Mouse (Mus musculus) left cerebral cortex, adult 8-10 months (tissue): Measurements from ENCODE around the gene Furin. TPM values are rescaled to one million over a fixed set of nuclear protein-coding genes. Genes with fewer than 3 reads are reported as not detected.
"Not testable (repeated sequence)": the region's sequence is repeated elsewhere in the genome, so short reads cannot be mapped to it uniquely, and the experiment has no call there.

ENCODE experiments used
- DNase-seq, 2 experiments: peaks; one replicate each; pipeline ENCODE4 v3.0.0; 2022; ENCODE audit warnings: low spot score in 2 of 2
- total RNA-seq, 4 experiments: library from RNA; stranded (reverse); gene quantifications; 2 replicates each; pipeline ENCODE4 v1.2.4; 2022

Furin gene
- total RNA-seq, 4 experiments from 2014 or later = 30.7 to 33.6 (median 33.2) TPM

DNA sequence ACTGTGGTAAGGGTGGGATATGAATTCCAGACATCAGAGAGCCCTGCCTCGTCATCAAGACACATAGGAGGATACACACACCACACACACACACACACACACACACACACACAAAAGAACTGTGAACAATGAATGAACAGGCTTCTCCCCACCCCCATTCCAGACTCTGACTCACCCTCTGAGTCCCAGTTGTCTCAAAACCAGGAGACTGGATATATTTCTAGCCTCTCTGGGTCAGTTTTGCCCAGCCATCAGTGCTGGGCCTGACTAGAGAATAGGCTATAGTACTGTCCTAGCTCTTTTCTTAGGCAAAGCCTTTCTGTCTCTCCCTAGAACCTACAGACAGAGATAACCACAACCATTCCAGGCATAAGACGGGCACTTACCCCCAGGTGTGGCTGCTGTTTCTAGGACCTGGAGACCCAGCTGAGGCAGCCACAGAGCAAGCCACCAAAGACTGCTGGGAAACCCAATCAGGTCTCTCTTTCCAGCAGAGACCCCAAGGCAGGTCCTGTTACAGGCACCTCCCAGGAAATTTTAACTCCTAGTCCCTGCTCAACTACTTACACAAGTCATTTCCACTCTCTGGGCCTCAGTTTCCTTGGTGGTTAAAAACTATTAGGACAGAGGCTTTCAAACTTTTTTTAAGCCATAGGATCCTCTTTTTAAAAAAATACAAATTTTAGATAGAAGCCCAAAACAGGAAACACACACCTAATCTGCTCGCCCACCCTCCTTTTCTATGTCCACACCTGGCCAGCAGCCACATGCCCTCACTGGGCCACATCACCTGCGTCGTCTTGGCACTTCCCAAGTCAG, 4.0 kb downstream of the Furin start:
- peak in 1 of 2 experiments; percentile 43 for DNase-seq

- DNase-seq = no peak
These were observed 4.7 kb downstream of the Furin start for GRCm38 (mm10) chr7:80400571-80400970.

DNA sequence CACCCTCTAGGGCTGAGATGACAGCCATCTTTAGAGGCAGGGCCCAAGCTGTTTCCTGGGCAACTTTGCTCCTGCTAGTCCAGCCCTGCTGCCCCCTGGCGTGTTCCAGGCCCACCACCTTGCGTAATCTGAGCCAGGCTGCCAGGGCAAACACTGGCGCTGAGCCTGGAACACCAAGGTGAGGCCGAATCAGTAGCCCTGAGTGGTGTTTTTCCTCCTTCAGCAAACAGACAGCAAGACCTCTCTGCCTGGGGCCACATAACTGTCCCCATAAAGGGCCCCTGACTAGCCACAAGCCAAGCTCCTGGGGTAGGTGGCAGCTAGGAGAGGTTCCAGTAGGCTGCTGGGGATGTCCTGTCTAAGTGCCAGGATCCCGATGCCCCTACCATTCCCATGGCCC, 5.1 kb downstream of the Furin start:
- no peak for DNase-seq

DNA sequence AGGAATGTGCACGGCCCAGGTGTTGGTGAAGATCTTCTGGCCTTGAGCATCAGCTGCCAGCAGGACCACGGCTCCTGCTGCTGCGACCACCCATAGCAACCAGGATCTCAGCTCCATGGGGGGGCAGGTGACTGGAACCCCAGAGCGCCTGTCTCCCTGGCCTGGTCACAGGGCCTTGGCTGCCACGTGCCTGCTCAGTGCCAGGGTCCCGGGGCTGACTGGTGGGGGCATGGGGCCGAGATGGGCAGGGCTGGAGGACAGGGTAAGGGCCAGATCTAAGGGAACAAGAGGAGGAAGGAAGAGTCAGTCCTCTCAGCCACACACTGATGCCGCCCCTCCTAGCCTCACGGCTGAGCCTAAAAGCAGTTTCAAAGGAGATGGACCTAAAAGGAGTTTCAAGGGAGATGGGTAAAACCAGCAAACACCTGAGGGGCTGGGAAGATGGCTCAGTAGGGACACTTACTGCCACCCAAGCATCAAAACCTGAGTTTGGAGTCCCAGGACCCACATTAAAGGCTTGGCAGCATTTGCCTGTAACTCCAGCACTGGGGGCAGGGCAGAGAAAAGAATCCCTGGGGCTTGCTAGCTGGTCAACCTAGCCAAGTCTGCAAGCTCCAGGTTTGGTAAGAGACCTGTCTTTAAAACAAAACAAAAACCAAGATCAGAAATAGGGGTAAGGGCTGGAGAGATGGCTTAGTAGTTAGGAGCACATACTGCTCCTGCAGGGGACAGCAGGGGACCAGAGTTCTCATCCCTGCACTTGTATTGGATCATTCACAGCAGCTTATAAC, 6.4 kb downstream of the Furin start:
- DNase-seq = no peak

DNA sequence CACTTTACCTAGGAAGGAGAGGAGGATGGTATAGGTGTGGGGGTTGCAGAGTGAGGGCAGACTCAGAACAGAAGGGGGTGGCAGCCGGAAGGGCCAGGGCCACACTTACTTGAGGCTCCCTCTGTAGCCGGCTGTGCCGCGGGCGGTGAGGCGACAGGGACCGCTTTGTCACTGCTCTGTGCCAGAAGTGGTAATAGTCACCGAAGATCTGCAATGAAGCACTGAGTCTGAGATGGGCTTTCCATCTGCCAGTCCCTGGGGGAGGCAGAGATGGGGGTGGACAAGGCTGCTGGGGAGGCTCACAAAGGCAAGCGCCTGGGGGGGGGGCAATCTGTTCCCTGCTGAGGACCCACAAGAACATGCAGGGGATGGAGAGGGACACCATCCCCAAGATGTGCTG, 7.2 kb downstream of the Furin start:
- DNase-seq = peak in 1 of 2 experiments; percentile 70

DNA sequence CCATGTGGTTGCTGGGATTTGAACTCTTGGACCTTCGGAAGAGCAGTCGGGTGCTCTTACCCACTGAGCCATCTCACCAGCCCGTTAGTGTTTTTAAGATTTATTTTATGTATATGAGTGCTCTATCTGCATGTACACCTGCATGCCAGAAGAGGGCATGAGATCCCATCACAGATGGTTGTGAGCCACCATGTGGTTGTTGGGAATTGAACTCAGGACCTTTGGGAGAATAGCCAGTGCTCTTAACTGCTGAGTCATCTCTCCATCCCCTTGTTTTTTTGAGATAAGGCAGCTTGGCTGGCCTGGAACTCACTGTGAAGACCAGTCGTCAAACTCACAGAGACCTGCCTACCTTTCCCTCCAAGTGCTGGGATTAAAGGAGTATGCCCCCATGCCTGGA, 8.8 kb downstream of the Furin start:
- DNase-seq = not testable (repeated sequence)

DNA sequence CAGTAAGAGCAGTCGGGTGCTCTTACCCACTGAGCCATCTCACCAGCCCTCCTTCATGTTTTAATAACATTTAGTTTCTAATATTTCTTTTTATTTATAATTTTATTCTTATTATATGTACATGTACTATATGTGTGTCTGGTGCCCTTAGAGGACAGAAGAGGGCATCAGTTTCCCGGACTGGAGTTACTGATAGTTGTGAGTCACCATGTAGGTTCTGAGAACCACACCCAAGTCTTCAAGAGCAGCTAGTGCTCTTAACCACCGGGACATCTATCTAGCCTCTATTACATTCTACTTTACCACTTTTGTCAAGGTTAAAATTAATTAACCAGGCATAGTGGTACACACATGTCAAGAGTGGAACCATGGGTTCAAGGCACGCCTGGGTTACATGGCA, 10.6 kb downstream of the Furin start:
- DNase-seq = no peak

- no peak for DNase-seq
These were observed 13.1 kb downstream of the Furin start for GRCm38 (mm10) chr7:80392119-80392518.

DNA sequence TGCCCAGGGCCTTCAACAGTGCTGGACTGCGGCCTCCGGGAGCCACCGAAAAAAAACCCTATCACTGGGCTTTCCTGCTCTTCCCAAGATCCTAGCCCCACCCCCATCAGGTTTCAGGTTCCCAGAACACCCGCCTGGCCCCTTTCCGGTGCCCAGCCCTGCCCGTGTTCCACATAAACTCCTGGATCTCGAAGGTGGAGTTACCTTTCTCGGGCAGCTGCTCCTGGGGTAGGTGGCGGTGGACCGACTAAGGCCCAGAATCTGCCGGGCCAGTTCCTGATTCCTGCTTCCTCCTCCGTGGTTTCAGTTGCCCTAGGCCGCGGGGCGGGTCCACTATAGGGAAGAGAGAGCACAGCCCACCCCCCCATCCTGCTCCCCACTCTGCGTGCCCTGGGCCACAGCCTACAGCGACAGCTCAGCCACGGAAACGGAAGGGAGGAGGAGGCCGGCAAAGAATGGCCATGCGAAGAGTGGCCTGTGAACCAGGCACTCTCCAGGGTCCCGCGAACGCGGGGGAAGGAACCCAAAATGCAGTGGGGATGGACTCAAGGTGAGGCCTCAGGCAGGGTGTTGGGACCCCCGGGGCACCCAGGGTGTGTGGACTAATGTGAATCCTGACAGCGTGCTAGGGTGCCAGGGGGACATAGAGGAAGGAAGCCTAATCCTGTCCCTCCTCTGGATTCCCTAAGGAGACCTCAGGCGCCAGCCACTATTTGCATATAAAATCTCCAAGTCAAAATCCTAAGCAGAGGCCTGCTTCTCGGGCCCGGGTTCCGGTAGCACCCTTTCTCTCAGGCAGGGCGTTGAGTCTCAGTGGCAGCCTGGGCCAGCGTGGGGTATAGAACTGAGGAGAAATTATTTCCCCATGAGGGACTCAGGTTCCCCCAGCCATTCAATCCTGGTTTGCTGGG, 17.3 kb downstream of the Furin start, which contains the start of gene Fes:
Gene Fes, minus strand, starts transcription at position 314 of the 911 bp plus-strand sequence.
- DNase-seq = no peak

- DNase-seq = no peak
These were observed 18.1 kb downstream of the Furin start for GRCm38 (mm10) chr7:80387033-80387632.

GRCm38 (mm10) chr7:80386235-80386930, 18.9 kb downstream of the Furin start:
- peak in 1 of 2 experiments; percentile 90 for DNase-seq

DNA sequence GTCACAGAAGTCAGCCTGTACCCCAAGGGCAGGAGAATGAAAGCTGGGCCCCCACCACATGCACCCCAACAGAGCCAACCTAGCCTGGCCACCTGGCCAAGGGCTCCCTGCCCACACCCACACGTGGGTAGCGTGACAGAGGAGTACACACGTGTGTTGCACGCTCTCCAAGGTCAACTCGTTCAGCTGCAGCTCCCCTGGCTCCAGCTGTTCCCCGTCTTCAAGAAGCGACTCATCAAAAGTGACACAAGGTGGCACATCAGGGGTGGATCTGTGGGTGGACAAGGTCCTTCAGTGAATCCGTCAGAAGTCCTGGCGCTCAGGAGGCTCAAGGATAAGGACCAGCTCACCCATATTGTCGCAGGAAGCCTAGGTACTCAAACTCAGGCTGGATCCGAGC, 22.3 kb downstream of the Furin start:
- DNase-seq = no peak

DNA sequence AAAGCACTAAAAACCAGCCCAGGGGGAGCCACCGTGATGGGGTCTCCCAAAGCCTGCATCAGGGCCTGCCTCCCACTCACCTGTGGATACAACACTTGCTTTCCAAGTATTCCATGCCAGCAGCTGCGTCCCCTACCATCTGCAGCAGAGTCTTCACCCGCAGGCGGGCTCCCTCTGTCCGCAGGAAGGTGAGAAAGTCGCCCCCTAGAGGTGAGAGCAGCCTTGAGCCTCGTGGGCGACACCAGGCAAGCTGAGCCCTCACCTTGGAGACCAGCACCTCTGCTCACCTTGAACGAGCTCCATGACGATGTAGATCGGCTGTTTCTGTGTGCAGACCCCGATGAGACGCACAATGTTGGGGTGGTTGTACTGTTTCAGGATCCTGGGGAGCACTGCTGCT, 25.7 kb downstream of the Furin start:
- DNase-seq = no peak

- DNase-seq = peak in 1 of 2 experiments; percentile 74
These were observed 27.8 kb downstream of the Furin start for GRCm38 (mm10) chr7:80377471-80377870.

- no peak for DNase-seq
These were observed 29.0 kb downstream of the Furin start for GRCm38 (mm10) chr7:80376192-80376591.

GRCm38 (mm10) chr7:80375376-80376039, 29.7 kb downstream of the Furin start:
- no peak for DNase-seq

DNA sequence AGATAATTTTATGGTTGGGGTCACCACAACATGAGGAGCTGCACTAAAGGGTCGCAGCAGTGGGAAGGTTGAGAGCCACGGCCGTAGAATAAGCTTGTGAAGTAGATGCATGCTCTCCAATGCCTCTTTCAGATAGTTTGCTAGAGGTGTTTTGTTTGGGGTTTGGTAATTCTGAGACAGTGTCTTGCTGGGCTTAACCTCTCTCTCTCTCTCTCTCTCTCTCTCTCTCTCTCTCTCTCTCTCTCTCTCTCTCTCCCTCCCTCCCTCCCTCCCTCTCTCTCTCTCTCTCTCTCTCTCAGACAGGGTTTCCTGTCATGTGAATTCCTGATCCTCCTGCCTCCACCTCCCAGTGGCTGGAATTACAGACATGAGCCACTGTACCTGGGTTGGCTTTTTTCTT, 30.5 kb downstream of the Furin start:
- no peak for DNase-seq

DNA sequence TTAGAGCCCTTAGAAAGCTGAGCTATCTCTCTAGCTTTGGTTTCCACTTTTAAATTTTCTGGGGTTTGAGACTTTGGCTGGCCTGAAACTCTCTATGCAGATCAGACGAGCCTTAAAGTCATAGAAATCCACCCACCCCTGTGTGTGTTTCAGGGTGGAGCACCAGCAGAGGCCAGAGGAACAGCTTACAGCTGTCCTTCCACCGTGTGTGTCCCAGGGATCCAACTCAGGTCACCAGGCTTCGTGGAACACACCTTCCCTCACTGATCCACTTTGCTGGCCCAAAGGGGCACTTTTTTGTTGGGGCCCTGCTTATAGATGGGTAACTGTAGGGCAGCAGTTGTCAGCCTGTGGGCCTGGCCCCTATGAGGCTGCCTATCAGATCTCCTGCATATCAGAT, 31.0 kb downstream of the Furin start:
- DNase-seq = no peak

- DNase-seq = no peak
These were observed 31.4 kb downstream of the Furin start for GRCm38 (mm10) chr7:80373850-80374249.

GRCm38 (mm10) chr7:80373352-80373751, 31.9 kb downstream of the Furin start:
- no peak for DNase-seq
